ENCODE assay signal across 10 mouse cellular contexts in genomic region chr5:76868693-76869286, GRCm38 (mm10). TPM values are rescaled to one million over a fixed set of nuclear protein-coding genes. Genes with fewer than 3 reads are reported as not detected.
DNase-seq lines count a peak whose midpoint lies in the region; ATAC-seq and TF ChIP-seq lines count a peak whose summit lies in the region.
"Had no signal": no experiment of that assay in that cellular context is flagged by ENCODE, and none has a peak within 500 bp of the region (broad histone marks: within the 10 kb centered on the region; RNA-seq: fewer than 3 reads in every experiment).

No protein-coding gene starts in this region.

- H3K4me3 ChIP-seq in forebrain, embryonic 13.5 days, result 0 out of 2 replicates have a peak overlapping the region, but pooled peaks have one; percentile 9
- peak overlapping the region; percentile 38 for H3K4me3 ChIP-seq in intestine, embryonic 16.5 days (ENCODE audit: low read length)
- peak overlapping the region; percentile 36 for H3K4me3 ChIP-seq in liver, postnatal 0 days (ENCODE audit: low read depth, low read length)
- peak overlapping the region; percentile 25 for H3K4me3 ChIP-seq in neural tube, embryonic 13.5 days

- no peak for TF ChIP-seq EP300 in liver, postnatal 0 days (IDR thresholded peaks at IDR 0.05; ENCODE audit: low read depth)

- no peak overlapping the region for H3K9ac ChIP-seq in forebrain, embryonic 13.5 days
- H3K9ac ChIP-seq in intestine, embryonic 16.5 days (ENCODE audit: low read depth, low read length), result peak overlapping the region; percentile 32; the same call in 1 of the 2 replicates
- no peak overlapping the region for H3K9ac ChIP-seq in liver, postnatal 0 days (replicated peaks)
- H3K9ac ChIP-seq in neural tube, embryonic 13.5 days, result no peak overlapping the region; the same call in 1 of the 2 replicates

- H3K27ac ChIP-seq in forebrain, embryonic 13.5 days, result no peak overlapping the region
- H3K27ac ChIP-seq in intestine, embryonic 16.5 days (ENCODE audit: low read length), result no peak overlapping the region
- no peak overlapping the region for H3K27ac ChIP-seq in liver, postnatal 0 days (ENCODE audit: low read depth)
- no peak overlapping the region for H3K27ac ChIP-seq in neural tube, embryonic 13.5 days (replicated peaks)
- H3K27ac ChIP-seq: macrophage had no signal

- H3K27me3 ChIP-seq in forebrain, embryonic 13.5 days, result no peaks in the 10 kb centered on the region
- no peaks in the 10 kb centered on the region for H3K27me3 ChIP-seq in intestine, embryonic 16.5 days (replicated peaks; ENCODE audit: control insufficient read depth, insufficient read depth, low read length)
- no peaks in the 10 kb centered on the region for H3K27me3 ChIP-seq in liver, postnatal 0 days (ENCODE audit: insufficient read depth, low read length)
- H3K27me3 ChIP-seq in neural tube, embryonic 13.5 days, result no peaks in the 10 kb centered on the region
- H3K27me3 ChIP-seq: Patski had no signal

- ATAC-seq in forebrain, embryonic 13.5 days, result peak; percentile 58; the same call in 1 of the 2 replicates
- ATAC-seq in intestine, embryonic 16.5 days, result peak; percentile 75
- ATAC-seq in liver, postnatal 0 days, result peak; percentile 86
- peak; percentile 71; the same call in 1 of the 2 replicates for ATAC-seq in neural tube, embryonic 13.5 days (ENCODE audit: low read depth)
- ATAC-seq: Patski had no signal

- WGBS in forebrain, embryonic 13.5 days, result 28% methylated on average over 16 of the region's 16 CpGs
- 33% methylated on average over 16 of the region's 16 CpGs for WGBS in intestine, embryonic 16.5 days
- WGBS in liver, postnatal 0 days (ENCODE audit: insufficient replicate concordance), result 31% methylated on average over 16 of the region's 16 CpGs
- 30% methylated on average over 16 of the region's 16 CpGs for WGBS in neural tube, embryonic 13.5 days

- H3K4me1 ChIP-seq in forebrain, embryonic 13.5 days, result peaks cover 6% of the 10 kb centered on the region
- H3K4me1 ChIP-seq in intestine, embryonic 16.5 days (ENCODE audit: control insufficient read depth, insufficient read depth, low read length), result no peaks in the 10 kb centered on the region
- H3K4me1 ChIP-seq in liver, postnatal 0 days (ENCODE audit: insufficient read depth), result no peaks in the 10 kb centered on the region
- H3K4me1 ChIP-seq in neural tube, embryonic 13.5 days (replicated peaks), result no peaks in the 10 kb centered on the region

- H3K36me3 ChIP-seq in forebrain, embryonic 13.5 days (ENCODE audit: poor library complexity, severe bottlenecking), result peaks cover 88% of the 10 kb centered on the region
- H3K36me3 ChIP-seq in intestine, embryonic 16.5 days (ENCODE audit: control insufficient read depth, insufficient read depth, low read length), result no peaks in the 10 kb centered on the region; the same call in 1 of the 2 replicates
- peaks cover 2% of the 10 kb centered on the region for H3K36me3 ChIP-seq in liver, postnatal 0 days (replicated peaks; ENCODE audit: insufficient read depth, low read length)
- H3K36me3 ChIP-seq in neural tube, embryonic 13.5 days, result peaks cover 69% of the 10 kb centered on the region

- TF ChIP-seq CTCF in liver, postnatal 0 days (IDR thresholded peaks at IDR 0.05; ENCODE audit: low read depth), result no peak

- H3K9me3 ChIP-seq in forebrain, embryonic 13.5 days (replicated peaks), result no peaks in the 10 kb centered on the region
- H3K9me3 ChIP-seq in intestine, embryonic 16.5 days (ENCODE audit: control insufficient read depth, low read length), result no peaks in the 10 kb centered on the region
- no peaks in the 10 kb centered on the region for H3K9me3 ChIP-seq in liver, postnatal 0 days (ENCODE audit: low read length)
- H3K9me3 ChIP-seq in neural tube, embryonic 13.5 days, result no peaks in the 10 kb centered on the region

- H3K4me2 ChIP-seq in forebrain, embryonic 13.5 days, result peak overlapping the region; percentile 27
- H3K4me2 ChIP-seq in intestine, embryonic 16.5 days (ENCODE audit: low read depth, low read length), result peak overlapping the region; percentile 51
- peak overlapping the region; percentile 73 for H3K4me2 ChIP-seq in liver, postnatal 0 days (ENCODE audit: low read depth, low read length)
- peak overlapping the region; percentile 48 for H3K4me2 ChIP-seq in neural tube, embryonic 13.5 days

- DNase-seq in ovary, postnatal 14 days (ENCODE audit: low spot score), result peak; percentile 21
- no peak for DNase-seq in ovary, postnatal 36 days (ENCODE audit: low spot score)
- no peak for DNase-seq in liver, postnatal 0 days
- DNase-seq in left cerebral cortex, adult 11 months (ENCODE audit: low spot score), result no peak
- DNase-seq in layer of hippocampus, postnatal 36 days, result no peak

RNA-seq across cellular contexts. Expression of gene Aasdh, which starts 36.5 kb away (rescaled TPM):
- polyA plus RNA-seq in forebrain, embryonic 13.5 days (2015; fragmentation: Nextera tagmentation; extraction: Ambion mirVana), result 23.0 and 23.4 TPM in 2 replicates
- polyA plus RNA-seq in intestine, embryonic 16.5 days (2015; fragmentation: Nextera tagmentation; extraction: Ambion mirVana), result 13.6 and 15.0 TPM in 2 replicates
- polyA plus RNA-seq in liver, postnatal 0 days (2015; fragmentation: Nextera tagmentation; extraction: Ambion mirVana), result 5.1 and 5.3 TPM in 2 replicates
- polyA plus RNA-seq in neural tube, embryonic 13.5 days (2015; fragmentation: Nextera tagmentation; extraction: Ambion mirVana), result 18.3 and 21.6 TPM in 2 replicates
- total RNA-seq in layer of hippocampus, postnatal 36 days (2021), result 10 to 100 TPM; 23.1 to 27.3 TPM
